Mouse (Mus musculus): Measurements from ENCODE around the gene Rapgef3. TPM values are rescaled to one million over a fixed set of nuclear protein-coding genes. Genes with fewer than 3 reads are reported as not detected.

Gene Rapgef3
- total and polyA plus RNA-seq, 3 experiments, result 6.6 to 7.4 TPM; not detected in 1

- Histone ChIP-seq H3K4me1 (ENCODE audit: control insufficient read depth in 1 of 2, insufficient read depth in 2 of 2, low read length in 2 of 2) (no peaks in the 10 kb centered on the region), H3K27ac (ENCODE audit: control insufficient read depth, low read depth, low read length) (no peak overlapping the region), H3K4me3 (ENCODE audit: control insufficient read depth in 1 of 2, insufficient read depth in 1 of 2, low read depth in 2 of 2, low read length in 2 of 2) (no peak overlapping the region), H3K9ac (ENCODE audit: control insufficient read depth, low read depth, low read length, poor library complexity, severe bottlenecking) (no peak overlapping the region), H3K27me3 (ENCODE audit: control insufficient read depth in 1 of 2, insufficient read depth in 2 of 2, low read length in 2 of 2) (peaks cover 16 to 19% of the 10 kb centered on the region in 2 experiments), H3K79me2 (ENCODE audit: control insufficient read depth, insufficient read depth, low read length, poor library complexity) (no peaks in the 10 kb centered on the region), H3K36me3 (ENCODE audit: control insufficient read depth in 1 of 2, insufficient read depth in 2 of 2, low read length in 2 of 2) (no peaks in the 10 kb centered on the region), H3K9me3 (replicated peaks; ENCODE audit: insufficient read depth, low read length) (no peaks in the 10 kb centered on the region)
- no peak for DNase-seq (ENCODE audit: low read depth, low spot score)
- no peak for TF ChIP-seq MYB (IDR thresholded peaks at IDR 0.05; ENCODE audit: low read depth, low read length)
- no peak for TF ChIP-seq MEF2A (IDR thresholded peaks at IDR 0.05; ENCODE audit: extremely low read depth, insufficient replicate concordance, low read depth, low read length, poor library complexity, severe bottlenecking)
- TF ChIP-seq MAX (IDR thresholded peaks at IDR 0.05; ENCODE audit: low read length), result no peak
Observed at GRCm38 (mm10) chr15:97773961-97774370, 6.2 kb upstream of the Rapgef3 start.

- no peak overlapping the region for H3K9ac ChIP-seq (ENCODE audit: control insufficient read depth, low read depth, low read length, poor library complexity, severe bottlenecking)
- no peaks in the 10 kb centered on the region for H3K36me3 ChIP-seq (ENCODE audit: control insufficient read depth in 1 of 2, insufficient read depth in 2 of 2, low read length in 2 of 2)
- H3K79me2 ChIP-seq (ENCODE audit: control insufficient read depth, insufficient read depth, low read length, poor library complexity), result no peaks in the 10 kb centered on the region
- no peak for DNase-seq (ENCODE audit: low read depth, low spot score)
- no peak overlapping the region for H3K4me3 ChIP-seq (ENCODE audit: control insufficient read depth in 1 of 2, insufficient read depth in 1 of 2, low read depth in 2 of 2, low read length in 2 of 2)
- H3K4me1 ChIP-seq (ENCODE audit: control insufficient read depth in 1 of 2, insufficient read depth in 2 of 2, low read length in 2 of 2), result no peaks in the 10 kb centered on the region
- no peak overlapping the region for H3K27ac ChIP-seq (ENCODE audit: control insufficient read depth, low read depth, low read length)
- no peaks in the 10 kb centered on the region for H3K9me3 ChIP-seq (replicated peaks; ENCODE audit: insufficient read depth, low read length)
- peaks cover 16 to 24% of the 10 kb centered on the region in 2 experiments for H3K27me3 ChIP-seq (ENCODE audit: control insufficient read depth in 1 of 2, insufficient read depth in 2 of 2, low read length in 2 of 2)
- TF ChIP-seq ETS1 (IDR thresholded peaks at IDR 0.05; ENCODE audit: low read depth, low read length) (no peak), ZC3H11A (IDR thresholded peaks at IDR 0.05; ENCODE audit: low read depth, low read length) (no peak), MAZ (IDR thresholded peaks at IDR 0.05; ENCODE audit: low read depth, low read length) (no peak), CHD2 (IDR thresholded peaks at IDR 0.05; ENCODE audit: low read length) (no peak), BHLHE40 (IDR thresholded peaks at IDR 0.05; ENCODE audit: borderline replicate concordance, low read depth, low read length) (no peak), MYC (IDR thresholded peaks at IDR 0.05; ENCODE audit: low read depth, low read length) (no peak), ZNF384 (IDR thresholded peaks at IDR 0.05; ENCODE audit: low read depth, low read length) (no peak), SMC3 (IDR thresholded peaks at IDR 0.05; ENCODE audit: low read depth, low read length) (no peak), ZKSCAN1 (IDR thresholded peaks at IDR 0.05; ENCODE audit: low read depth, low read length) (no peak)
Observed at GRCm38 (mm10) chr15:97773108-97773507, 5.3 kb upstream of the Rapgef3 start.

GRCm38 (mm10) chr15:97770280-97770679, 2.5 kb upstream of the Rapgef3 start:
- Histone ChIP-seq H3K9ac (ENCODE audit: control insufficient read depth, low read depth, low read length, poor library complexity, severe bottlenecking) (no peak overlapping the region), H3K27ac (ENCODE audit: control insufficient read depth, low read depth, low read length) (no peak overlapping the region), H3K79me2 (ENCODE audit: control insufficient read depth, insufficient read depth, low read length, poor library complexity) (no peaks in the 10 kb centered on the region), H3K4me1 (ENCODE audit: control insufficient read depth in 1 of 2, insufficient read depth in 2 of 2, low read length in 2 of 2) (peaks cover 0 to 5% of the 10 kb centered on the region in 2 experiments; a peak in 1 of 4 replicates), H3K9me3 (replicated peaks; ENCODE audit: insufficient read depth, low read length) (no peaks in the 10 kb centered on the region), H3K4me3 (ENCODE audit: control insufficient read depth in 1 of 2, insufficient read depth in 1 of 2, low read depth in 2 of 2, low read length in 2 of 2) (no peak overlapping the region), H3K27me3 (ENCODE audit: control insufficient read depth in 1 of 2, insufficient read depth in 2 of 2, low read length in 2 of 2) (peaks cover 22 to 31% of the 10 kb centered on the region in 2 experiments), H3K36me3 (ENCODE audit: control insufficient read depth in 1 of 2, insufficient read depth in 2 of 2, low read length in 2 of 2) (no peaks in the 10 kb centered on the region; a peak in 1 of 4 replicates)
- DNase-seq (ENCODE audit: low read depth, low spot score), result no peak
- TF ChIP-seq SMC3 (IDR thresholded peaks at IDR 0.05; ENCODE audit: low read depth, low read length) (no peak), CHD2 (IDR thresholded peaks at IDR 0.05; ENCODE audit: low read length) (no peak), UBTF (IDR thresholded peaks at IDR 0.05; ENCODE audit: borderline replicate concordance, insufficient read depth, low read depth, low read length) (no peak), MXI1 (IDR thresholded peaks at IDR 0.05; ENCODE audit: low read depth, low read length) (no peak), EP300 (IDR thresholded peaks at IDR 0.05; ENCODE audit: low read depth in 1 of 2, low read length in 2 of 2) (no peak), ETS1 (IDR thresholded peaks at IDR 0.05; ENCODE audit: low read depth, low read length) (no peak), POLR2AphosphoS5 (IDR thresholded peaks at IDR 0.05; ENCODE audit: borderline replicate concordance, low read depth, low read length) (no peak), ELF1 (IDR thresholded peaks at IDR 0.05; ENCODE audit: low read depth, low read length) (no peak), MYB (IDR thresholded peaks at IDR 0.05; ENCODE audit: low read depth, low read length) (no peak), MAFK (IDR thresholded peaks at IDR 0.05; ENCODE audit: borderline replicate concordance, low read depth, low read length) (no peak), RAD21 (IDR thresholded peaks at IDR 0.05; ENCODE audit: low read depth, low read length) (no peak), TAL1 (IDR thresholded peaks at IDR 0.05; ENCODE audit: low read length) (no peak), RCOR1 (IDR thresholded peaks at IDR 0.05; ENCODE audit: low read depth, low read length) (no peak), MAX (IDR thresholded peaks at IDR 0.05; ENCODE audit: low read length) (no peak), POLR2A (IDR thresholded peaks at IDR 0.05; ENCODE audit: control insufficient read depth in 1 of 2, insufficient read depth in 1 of 2, low read depth in 1 of 2, low read length in 2 of 2, poor library complexity in 1 of 2) (no peak), TBP (IDR thresholded peaks at IDR 0.05; ENCODE audit: low read depth, low read length) (no peak), BHLHE40 (IDR thresholded peaks at IDR 0.05; ENCODE audit: borderline replicate concordance, low read depth, low read length) (no peak), ZKSCAN1 (IDR thresholded peaks at IDR 0.05; ENCODE audit: low read depth, low read length) (no peak), POLR2AphosphoS2 (IDR thresholded peaks at IDR 0.05; ENCODE audit: low read length) (no peak)

Data from MEL (cell line).